ENCODE assay signal across 8 mouse cellular contexts in genomic region chr7:109438781-109439591, GRCm38 (mm10). TPM values are rescaled to one million over a fixed set of nuclear protein-coding genes. Genes with fewer than 3 reads are reported as not detected.
DNase-seq lines count a peak whose midpoint lies in the region; ATAC-seq and TF ChIP-seq lines count a peak whose summit lies in the region.

Stk33 (minus strand) TSS chr7:109439081.

- no peak within 1 kb of the TSS for H3K27ac ChIP-seq in brown adipose tissue, adult 24 weeks (replicated peaks; ENCODE audit: low read depth, low read length)
- peak within 1 kb of the TSS; percentile 59 for H3K27ac ChIP-seq in hindbrain, embryonic 15.5 days (replicated peaks)
- H3K27ac ChIP-seq in liver, adult 2 months (replicated peaks; ENCODE audit: insufficient read depth, low read depth, low read length) = no peak within 1 kb of the TSS
- peak within 1 kb of the TSS; percentile 76 for H3K27ac ChIP-seq in midbrain, embryonic 16.5 days (ENCODE audit: low read length)

- H3K4me3 ChIP-seq in brown adipose tissue, adult 24 weeks (ENCODE audit: insufficient read depth, low read depth, low read length) = peak within 1 kb of the TSS; percentile 58
- H3K4me3 ChIP-seq in hindbrain, embryonic 15.5 days = peak within 1 kb of the TSS; percentile 49
- H3K4me3 ChIP-seq in liver, adult 2 months (ENCODE audit: insufficient read depth, low read depth, low read length) = peak within 1 kb of the TSS; percentile 47
- peak within 1 kb of the TSS; percentile 62 for H3K4me3 ChIP-seq in midbrain, embryonic 16.5 days (ENCODE audit: low read depth, low read length)

- DNase-seq in adrenal gland, adult (ENCODE audit: inconsistent age in 2 of 2, low spot score in 1 of 2) = peak; percentile 43 to 77
- DNase-seq in adrenal gland, postnatal 4 days (ENCODE audit: low spot score in 2 of 2) = no peak
- DNase-seq in gastrocnemius, postnatal 10 days = peak; percentile 44
- DNase-seq in liver, adult 2 months (ENCODE audit: extremely low read depth, low read depth, low spot score) = peak; percentile 62
- DNase-seq in testis, postnatal 14 days (ENCODE audit: low spot score) = peak; percentile 84

- no peak for TF ChIP-seq CTCF in liver, adult 2 months (IDR thresholded peaks at IDR 0.05; ENCODE audit: low read depth, low read length)

- peak within 1 kb of the TSS; percentile 92 for H3K4me2 ChIP-seq in hindbrain, embryonic 15.5 days
- peak within 1 kb of the TSS; percentile 78 for H3K4me2 ChIP-seq in midbrain, embryonic 16.5 days (ENCODE audit: low read length)

- peak within 1 kb of the TSS; percentile 58 for H3K9ac ChIP-seq in hindbrain, embryonic 15.5 days
- H3K9ac ChIP-seq in liver, adult 2 months (ENCODE audit: low read depth, low read length) = peak within 1 kb of the TSS; percentile 36; the same call in 1 of the 2 replicates
- H3K9ac ChIP-seq in midbrain, embryonic 16.5 days (ENCODE audit: low read depth, low read length) = peak within 1 kb of the TSS; percentile 71

- peaks cover 3% of the 10 kb centered on the region for H3K4me1 ChIP-seq in brown adipose tissue, adult 24 weeks (ENCODE audit: control insufficient read depth, insufficient read depth, insufficient read length, low read length)
- peaks cover 21% of the 10 kb centered on the region for H3K4me1 ChIP-seq in hindbrain, embryonic 15.5 days (replicated peaks)
- H3K4me1 ChIP-seq in liver, adult 2 months (ENCODE audit: control insufficient read depth, insufficient read depth, low read length) = no peaks in the 10 kb centered on the region; the same call in none of the 2 replicates
- H3K4me1 ChIP-seq in midbrain, embryonic 16.5 days (ENCODE audit: control insufficient read depth, insufficient read depth, low read length) = peaks cover 25% of the 10 kb centered on the region

- WGBS in hindbrain, embryonic 15.5 days = under 1% methylated on average over 62 of the region's 62 CpGs
- WGBS in liver, adult 2 months = 2% methylated on average over 62 of the region's 62 CpGs
- WGBS in midbrain, embryonic 16.5 days = under 1% methylated on average over 62 of the region's 62 CpGs

- H3K36me3 ChIP-seq in hindbrain, embryonic 15.5 days = no peaks in the 10 kb centered on the region
- H3K36me3 ChIP-seq in liver, adult 2 months (ENCODE audit: control insufficient read depth, insufficient read depth, low read length) = no peaks in the 10 kb centered on the region
- no peaks in the 10 kb centered on the region for H3K36me3 ChIP-seq in midbrain, embryonic 16.5 days (ENCODE audit: control insufficient read depth, insufficient read depth, low read length)

- no peaks in the 10 kb centered on the region for H3K27me3 ChIP-seq in hindbrain, embryonic 15.5 days
- peaks cover 7% of the 10 kb centered on the region for H3K27me3 ChIP-seq in liver, adult 2 months (ENCODE audit: control insufficient read depth, insufficient read depth, low read length)
- no peaks in the 10 kb centered on the region for H3K27me3 ChIP-seq in midbrain, embryonic 16.5 days (ENCODE audit: control insufficient read depth, insufficient read depth, low read depth, low read length)

- TF ChIP-seq POLR2A in liver, adult 2 months (IDR thresholded peaks at IDR 0.05; ENCODE audit: extremely low read depth, insufficient read depth, low read length) = no peak

- peak; percentile 86 for ATAC-seq in hindbrain, embryonic 15.5 days (ENCODE audit: low FRiP score, low read depth)
- peak; percentile 84 for ATAC-seq in midbrain, embryonic 16.5 days

- no peaks in the 10 kb centered on the region for H3K9me3 ChIP-seq in hindbrain, embryonic 15.5 days
- H3K9me3 ChIP-seq in midbrain, embryonic 16.5 days (replicated peaks; ENCODE audit: control insufficient read depth, low read length, poor library complexity, severe bottlenecking) = no peaks in the 10 kb centered on the region

- H3K79me2 ChIP-seq in liver, adult 2 months (ENCODE audit: control insufficient read depth, insufficient read depth, low read length) = no peaks in the 10 kb centered on the region

RNA-seq across cellular contexts. Expression of gene Stk33, which starts in this region (rescaled TPM):
- 1 to 10 TPM; 1.1 to 1.5 TPM for total RNA-seq in adrenal gland, postnatal 4 days (2021)
- not detected in 2 replicates for polyA plus RNA-seq in brown adipose tissue, adult 24 weeks (2012; ENCODE audit: insufficient read depth, insufficient read length, missing spikeins)
- not detected for total RNA-seq in gastrocnemius, postnatal 10 days (2021)
- 7.2 and 8.3 TPM in 2 replicates for polyA plus RNA-seq in hindbrain, embryonic 15.5 days (2015; fragmentation: Nextera tagmentation; extraction: Ambion mirVana)
- total RNA-seq in liver, adult 2 months (2014; rRNA removed) = not detected in 2 replicates
- polyA plus RNA-seq in liver, adult 2 months (2012; rRNA removed) = not detected in 2 replicates
- polyA plus RNA-seq in midbrain, embryonic 16.5 days (2015; fragmentation: Nextera tagmentation; extraction: Ambion mirVana) = 8.0 and 10.1 TPM in 2 replicates

Comparison
In these comparisons a context has a peak if more than half of its experiments do, and no peak if none do; other contexts are left out.
1. DNase-seq: peak in adrenal gland, adult (2 of 2) and testis, postnatal 14 days (single experiment); none in adrenal gland, postnatal 4 days (0 of 2).
2. Peak in DNase-seq in gastrocnemius, postnatal 10 days; RNA of the gene not detected or under 1 TPM.
3. Peak in DNase-seq, H3K4me3 ChIP-seq and H3K9ac ChIP-seq in liver, adult 2 months; RNA of the gene not detected or under 1 TPM.
4. H3K27ac ChIP-seq: peak in hindbrain, embryonic 15.5 days (single experiment) and midbrain, embryonic 16.5 days (single experiment); none in brown adipose tissue, adult 24 weeks (single experiment) and liver, adult 2 months (single experiment).
5. Peak in every context shown above with its lines, with median percentiles within 50 percentile points of each other: H3K4me3 ChIP-seq and H3K9ac ChIP-seq.